Mouse (Mus musculus): Measurements from ENCODE around the gene Grb2. TPM values are rescaled to one million over a fixed set of nuclear protein-coding genes. Genes with fewer than 3 reads are reported as not detected.
"Not testable (repeated sequence)": the region's sequence is repeated elsewhere in the genome, so short reads cannot be mapped to it uniquely, and the experiment has no call there.

Gene Grb2
- total RNA-seq, 2 experiments from 2014 or later: 113 to 120 TPM

- intact Hi-C loops (cut with DNase I): no loop called here
- DNase-seq: no peak
Observed at GRCm38 (mm10) chr11:115660376-115660775, 48.0 kb downstream of the Grb2 start.

- intact Hi-C loops (cut with DNase I): no loop called here
- DNase-seq: no peak
Observed at GRCm38 (mm10) chr11:115658521-115658920, 49.9 kb downstream of the Grb2 start.

- intact Hi-C loops (cut with DNase I): no loop called here
- no peak for DNase-seq
Observed at GRCm38 (mm10) chr11:115654128-115654527, 54.3 kb downstream of the Grb2 start.

GRCm38 (mm10) chr11:115653194-115653593 is 55.2 kb downstream of the Grb2 start:
- DNase-seq: no peak
- intact Hi-C loops (cut with DNase I): no loop called here

- intact Hi-C loops (cut with DNase I): no loop called here
- DNase-seq: no peak
Observed at GRCm38 (mm10) chr11:115651680-115652079, 56.7 kb downstream of the Grb2 start.

GRCm38 (mm10) chr11:115649706-115650105 is 58.7 kb downstream of the Grb2 start:
- intact Hi-C loops (cut with DNase I): loop anchor here (5.0 kb wide), 1 partner anchor 163 kb away; the partner anchor contains the start of genes Caskin2 and Tsen54
- no peak for DNase-seq

GRCm38 (mm10) chr11:115647459-115647858 is 60.9 kb downstream of the Grb2 start:
- intact Hi-C loops (cut with DNase I): loop anchor here (1.0 to 5.0 kb wide), 2 partner anchors 67 to 165 kb away; partner anchors contain the start of genes Caskin2 and Tsen54
- DNase-seq: peak; percentile 68 to 78

GRCm38 (mm10) chr11:115646439-115646838 is 62.0 kb downstream of the Grb2 start:
- intact Hi-C loops (cut with DNase I): loop anchor here (5.0 kb wide), 1 partner anchor 166 kb away; the partner anchor contains the start of genes Caskin2 and Tsen54
- no peak for DNase-seq

GRCm38 (mm10) chr11:115645498-115645897 is 62.9 kb downstream of the Grb2 start:
- not testable (repeated sequence) for DNase-seq
- intact Hi-C loops (cut with DNase I): loop anchor here (5.0 kb wide), 1 partner anchor 167 kb away; the partner anchor contains the start of genes Caskin2 and Tsen54

GRCm38 (mm10) chr11:115644308-115644707 is 64.1 kb downstream of the Grb2 start:
- no peak for DNase-seq
- intact Hi-C loops (cut with DNase I): no loop called here

- no peak for DNase-seq
- intact Hi-C loops (cut with DNase I): no loop called here
Observed at GRCm38 (mm10) chr11:115643265-115643664, 65.1 kb downstream of the Grb2 start.

- intact Hi-C loops (cut with DNase I): no loop called here
Observed at GRCm38 (mm10) chr11:115642705-115643104, 65.7 kb downstream of the Grb2 start.

GRCm38 (mm10) chr11:115641664-115642036 is 66.7 kb downstream of the Grb2 start:
- intact Hi-C loops (cut with DNase I): no loop called here
- no peak for DNase-seq

More at GRCm38 (mm10) chr11:115642705-115643104, 65.7 kb downstream of the Grb2 start:
- DNase-seq: no peak

GRCm38 (mm10) chr11:115640978-115641663 is 67.3 kb downstream of the Grb2 start:
- no peak for DNase-seq
- intact Hi-C loops (cut with DNase I): no loop called here

- intact Hi-C loops (cut with DNase I): no loop called here
- DNase-seq: no peak
Observed at GRCm38 (mm10) chr11:115640311-115640828, 68.0 kb downstream of the Grb2 start.

GRCm38 (mm10) chr11:115639540-115639939 is 68.9 kb downstream of the Grb2 start:
- intact Hi-C loops (cut with DNase I): no loop called here

GRCm38 (mm10) chr11:115638498-115639409 is 69.6 kb downstream of the Grb2 start:
- DNase-seq: no peak

More at GRCm38 (mm10) chr11:115639540-115639939, 68.9 kb downstream of the Grb2 start:
- DNase-seq: no peak

GRCm38 (mm10) chr11:115636960-115637359 is 71.4 kb downstream of the Grb2 start:
- DNase-seq: no peak
- intact Hi-C loops (cut with DNase I): no loop called here

More at GRCm38 (mm10) chr11:115638498-115639409, 69.6 kb downstream of the Grb2 start:
- intact Hi-C loops (cut with DNase I): no loop called here

- intact Hi-C loops (cut with DNase I): no loop called here
- DNase-seq: no peak
Observed at GRCm38 (mm10) chr11:115635484-115635883, 72.9 kb downstream of the Grb2 start.

- DNase-seq: no peak
Observed at GRCm38 (mm10) chr11:115635041-115635440, 73.4 kb downstream of the Grb2 start.

GRCm38 (mm10) chr11:115634109-115634508 is 74.3 kb downstream of the Grb2 start:
- intact Hi-C loops (cut with DNase I): no loop called here
- no peak for DNase-seq

More at GRCm38 (mm10) chr11:115635041-115635440, 73.4 kb downstream of the Grb2 start:
- intact Hi-C loops (cut with DNase I): no loop called here

Measured in heart, postnatal 14 days (tissue).